Mouse (Mus musculus) bone marrow macrophage, adult 2 months (primary cell): ENCODE results near the gene Tnik.

ENCODE experiments used
- CTCF ChIP-seq: IDR thresholded peaks from 2 replicates; pipeline ENCODE4 v1.5.1; 2012; ENCODE audit warnings: low read depth, mild to moderate bottlenecking, low read length, moderate library complexity
- POLR2A ChIP-seq: IDR thresholded peaks from 2 replicates; pipeline ENCODE4 v1.6.1; 2012; ENCODE audit warnings: mild to moderate bottlenecking, low read depth, low read length, borderline replicate concordance

- no peak for TF ChIP-seq CTCF
- TF ChIP-seq POLR2A: no peak
Measured at GRCm38 (mm10) chr3:28638957-28639356, 375.9 kb downstream of the Tnik start.
